Mouse (Mus musculus) kidney, adult 9 months (tissue): ENCODE measurements at regions not wholly inside any gene's neighbourhood (a gene's known extent, or its start where the extent isn't known, plus 50 kb on each side); places are given as distances from the start of the nearest gene placed in this dataset.

Experiments
- DNase-seq: peaks from one replicate; pipeline ENCODE4 v3.0.0; 2022

GRCm38 (mm10) chr4:75130757-75131156 lies 147.3 kb downstream of the Dmac1 start:
- no peak for DNase-seq

GRCm38 (mm10) chr4:75115887-75116286 lies 162.2 kb downstream of the Dmac1 start:
- DNase-seq, result no peak

- DNase-seq, result no peak
These were observed 162.8 kb downstream of the Dmac1 start for GRCm38 (mm10) chr4:75115346-75115745.

DNA sequence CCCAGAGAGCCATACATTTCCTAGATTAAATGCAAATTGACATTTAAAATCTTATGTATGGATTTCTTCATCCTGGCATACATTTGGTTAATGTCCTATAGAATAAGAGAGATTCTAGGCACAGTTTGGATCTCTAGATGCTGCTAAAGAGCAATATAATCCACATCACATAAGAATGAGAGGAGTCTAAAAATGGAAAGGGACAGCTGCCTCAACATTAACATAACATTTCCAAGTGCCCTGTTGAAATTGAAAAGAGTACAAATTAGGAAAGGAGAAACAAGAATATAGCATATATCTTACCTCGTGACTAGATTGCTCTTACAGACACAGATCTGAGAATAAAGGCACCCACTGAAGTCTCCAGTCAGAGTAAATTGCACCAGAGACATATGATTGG lies 212.3 kb downstream of the Dmac1 start:
- DNase-seq, result no peak

DNA sequence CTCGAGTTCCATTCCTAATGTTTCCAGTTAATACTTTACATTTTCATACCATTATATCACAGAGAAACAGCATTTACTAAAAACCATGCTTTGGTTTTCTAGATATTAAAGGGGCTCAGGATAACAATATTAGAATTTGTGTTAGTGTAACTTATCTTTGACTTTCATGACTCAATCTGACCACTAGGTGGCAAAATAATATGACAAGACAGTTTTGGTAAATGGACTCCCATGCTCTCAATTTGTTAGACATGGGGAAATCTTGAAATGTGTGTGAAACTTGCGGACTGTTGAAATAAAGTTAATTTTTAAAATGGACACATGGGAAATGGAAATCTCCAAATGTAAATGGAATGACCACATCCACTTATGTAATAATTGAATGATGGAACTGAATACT lies 214.8 kb downstream of the Dmac1 start:
- DNase-seq, result peak; percentile 27

- no peak for DNase-seq
These were observed 234.6 kb downstream of the Dmac1 start for GRCm38 (mm10) chr4:75043510-75043909.

DNA sequence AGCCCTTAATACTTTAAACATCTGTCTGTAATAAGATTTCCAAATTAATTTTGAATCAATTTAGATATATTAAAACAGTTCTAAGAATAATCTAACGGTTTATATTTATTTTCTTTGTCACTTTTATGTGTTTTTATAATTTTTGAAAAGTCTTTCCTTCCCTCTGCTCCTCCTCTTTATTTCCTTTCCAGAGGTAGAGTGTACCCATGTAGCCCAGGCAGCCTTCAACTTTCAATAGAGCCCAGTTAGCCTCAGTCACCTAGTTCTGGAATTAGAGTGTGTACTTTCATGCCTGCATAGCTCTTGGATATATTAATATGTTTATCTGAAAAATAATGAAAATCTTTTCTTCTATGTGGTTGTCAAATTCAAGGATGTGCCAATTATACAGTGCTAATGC lies 235.5 kb downstream of the Dmac1 start:
- DNase-seq, result no peak

DNA sequence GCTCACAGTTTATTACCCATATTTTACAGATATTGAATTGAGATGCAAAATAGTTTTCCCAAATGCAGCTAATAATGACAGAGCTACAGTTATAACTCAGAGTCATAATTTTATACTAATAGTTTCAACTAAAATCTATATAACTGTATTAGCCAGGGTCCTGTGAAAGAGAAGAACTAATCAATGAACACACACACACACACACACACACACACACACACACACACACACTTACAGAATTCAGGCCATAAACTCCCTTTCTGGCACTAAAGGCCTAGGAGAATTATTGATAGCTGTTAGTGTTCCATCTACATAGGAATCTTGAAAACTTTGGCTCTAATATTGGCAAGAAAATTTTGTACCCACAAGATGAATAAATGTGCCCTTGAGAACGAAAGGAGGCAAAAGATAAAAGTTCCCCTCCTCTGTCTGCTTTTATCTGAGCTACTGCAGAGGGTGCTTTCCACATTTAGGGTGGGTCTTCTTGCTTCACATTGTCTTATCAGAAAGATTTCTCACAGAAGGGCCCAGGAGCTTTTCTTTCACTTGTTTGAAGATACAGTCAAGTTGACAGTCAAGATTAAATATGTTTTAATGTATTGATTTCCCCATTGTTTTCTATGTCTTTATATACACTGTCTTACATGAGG lies 236.1 kb downstream of the Dmac1 start:
- no peak for DNase-seq
